ENCODE assay signal across 10 mouse cellular contexts in the genomic region with DNA sequence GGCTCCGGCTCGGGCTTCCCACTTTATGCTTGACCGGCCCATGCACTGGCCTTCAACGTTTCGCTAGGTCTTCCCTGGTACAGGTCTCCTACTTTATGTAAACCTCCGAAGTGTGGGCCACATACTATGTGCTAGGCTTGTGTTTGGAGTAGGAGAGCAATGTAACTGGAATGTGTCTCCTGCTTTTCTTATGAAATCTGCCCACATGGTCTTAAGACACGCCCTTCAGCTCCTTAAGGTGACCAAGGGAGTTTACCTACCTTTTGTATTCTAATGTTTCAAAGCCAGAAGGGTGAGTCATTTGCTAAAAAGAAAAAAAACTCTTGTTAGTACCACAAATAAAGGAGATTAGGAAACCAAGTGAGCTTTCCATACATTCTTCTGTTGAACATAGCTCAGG.
"Had no signal": no experiment of that assay in that cellular context is flagged by ENCODE, and none has a peak within 500 bp of the region (broad histone marks: within the 10 kb centered on the region; RNA-seq: fewer than 3 reads in every experiment).

No protein-coding gene starts in this region.

- ATAC-seq: inflammation-experienced regulatory T-cells, adult 6 months; intestine, postnatal 0 days; liver, embryonic 12.5 days; midbrain, embryonic 13.5 days had no signal

- H3K4me3 ChIP-seq: limb, embryonic 15.5 days; liver, embryonic 12.5 days; midbrain, embryonic 13.5 days had no signal

- H3K9me3 ChIP-seq: limb, embryonic 15.5 days; liver, embryonic 12.5 days; midbrain, embryonic 13.5 days had no signal

- H3K4me2 ChIP-seq: limb, embryonic 15.5 days; liver, embryonic 12.5 days; midbrain, embryonic 13.5 days had no signal

- H3K27me3 ChIP-seq: limb, embryonic 15.5 days; liver, embryonic 12.5 days; midbrain, embryonic 13.5 days had no signal

- H3K4me1 ChIP-seq: limb, embryonic 15.5 days; liver, embryonic 12.5 days; midbrain, embryonic 13.5 days had no signal

- H3K36me3 ChIP-seq: limb, embryonic 15.5 days; liver, embryonic 12.5 days; midbrain, embryonic 13.5 days had no signal

- H3K9ac ChIP-seq: limb, embryonic 15.5 days; liver, embryonic 12.5 days; midbrain, embryonic 13.5 days had no signal

- H3K27ac ChIP-seq: limb, embryonic 15.5 days; liver, embryonic 12.5 days; midbrain, embryonic 13.5 days had no signal

- DNase-seq: kidney, adult 8-10 months; kidney, postnatal 25 days; right cerebral cortex, postnatal 14 days; thymus, adult 2 months; thymus, postnatal 25 days had no signal
